Mouse (Mus musculus): ENCODE results near the gene Pip4p1. TPM values are rescaled to one million over a fixed set of nuclear protein-coding genes. Genes with fewer than 3 reads are reported as not detected.

The Pip4p1 gene
- polyA plus RNA-seq, 1 experiment = 67.6 TPM

DNA sequence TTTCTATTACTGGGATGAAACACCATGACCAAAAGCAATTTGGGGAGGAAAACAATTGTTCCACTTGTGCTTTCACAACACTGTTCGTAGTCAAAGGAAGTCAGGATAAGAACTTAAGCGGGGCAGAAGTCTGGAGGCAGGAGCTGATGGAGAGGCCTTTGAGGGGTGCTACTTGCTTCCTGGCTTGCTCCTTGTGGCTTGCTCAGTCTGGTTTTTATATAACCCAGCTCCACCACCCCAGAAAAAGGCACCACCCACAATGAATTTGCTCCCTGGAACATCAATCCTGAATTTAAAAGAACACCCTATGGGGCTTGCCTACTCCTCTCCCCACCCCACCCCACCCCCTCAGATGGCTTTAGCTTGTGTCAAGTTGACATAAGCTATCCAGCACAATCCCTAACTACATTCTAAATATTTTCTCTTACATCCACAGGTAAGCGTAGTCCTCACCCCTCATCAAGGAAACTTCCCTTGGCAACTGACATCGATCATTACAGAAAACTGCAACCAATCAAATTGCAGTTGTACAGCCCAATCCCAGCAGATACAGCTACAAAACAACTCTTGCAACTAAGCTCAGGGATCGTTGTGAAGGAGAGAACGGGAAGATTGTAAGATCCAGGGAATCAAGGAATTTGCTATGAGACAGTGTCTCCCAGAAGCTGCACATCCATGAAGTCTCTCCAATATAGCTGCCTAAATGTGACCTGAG lies 54.3 kb downstream of the Pip4p1 start:
- no peak overlapping the region for H3K27ac ChIP-seq (ENCODE audit: control insufficient read depth, insufficient read depth, low read depth, low read length, poor library complexity)
- no peak overlapping the region for H3K4me3 ChIP-seq (replicated peaks; ENCODE audit: control insufficient read depth, low read depth, low read length)
- WGBS = 69% methylated on average over 6 of the region's 6 CpGs
- TF ChIP-seq CTCF (IDR thresholded peaks at IDR 0.05; ENCODE audit: control insufficient read depth, insufficient read depth, low read length) (no peak), POLR2A (IDR thresholded peaks at IDR 0.05; ENCODE audit: borderline replicate concordance, control insufficient read depth, low read depth, low read length) (no peak)
- H3K4me1 ChIP-seq (ENCODE audit: control insufficient read depth, insufficient read depth, low read length) = no peaks in the 10 kb centered on the region

Other genes with a start within 250 kb of the Pip4p1 start
- not detected in 2 replicates for gene Olfr747, start 237.7 kb downstream of the Pip4p1 start, polyA plus RNA-seq (2011; ENCODE audit: insufficient read depth, insufficient read length, low replicate concordance, missing spikeins)
- gene Olfr748, start 223.5 kb downstream of the Pip4p1 start, polyA plus RNA-seq (2011; ENCODE audit: insufficient read depth, insufficient read length, low replicate concordance, missing spikeins) = not detected in 2 replicates
- gene Olfr749, start 185.8 kb downstream of the Pip4p1 start, polyA plus RNA-seq (2011; ENCODE audit: insufficient read depth, insufficient read length, low replicate concordance, missing spikeins) = not detected in 2 replicates
- gene Ttc5, start 145.3 kb downstream of the Pip4p1 start, polyA plus RNA-seq (2011; ENCODE audit: insufficient read depth, insufficient read length, low replicate concordance, missing spikeins) = 17.8 and 28.7 TPM in 2 replicates
- not detected in 2 replicates for gene Ccnb1ip1, start 123.1 kb downstream of the Pip4p1 start, polyA plus RNA-seq (2011; ENCODE audit: insufficient read depth, insufficient read length, low replicate concordance, missing spikeins)
- 24.4 and 40.2 TPM in 2 replicates for gene Parp2, start 123.0 kb downstream of the Pip4p1 start, polyA plus RNA-seq (2011; ENCODE audit: insufficient read depth, insufficient read length, low replicate concordance, missing spikeins)
- gene Tep1, start 60.3 kb downstream of the Pip4p1 start, polyA plus RNA-seq (2011; ENCODE audit: insufficient read depth, insufficient read length, low replicate concordance, missing spikeins) = 60.8 and 102 TPM in 2 replicates
- 0.29 TPM in 1 of 2 replicates, not detected in the other for gene Klhl33, start 33.3 kb downstream of the Pip4p1 start, polyA plus RNA-seq (2011; ENCODE audit: insufficient read depth, insufficient read length, low replicate concordance, missing spikeins)
- 43.6 and 67.6 TPM in 2 replicates for gene Osgep, start 6.0 kb downstream of the Pip4p1 start, polyA plus RNA-seq (2011; ENCODE audit: insufficient read depth, insufficient read length, low replicate concordance, missing spikeins)
- 18.1 and 41.6 TPM in 2 replicates for gene Apex1, start 5.9 kb downstream of the Pip4p1 start, polyA plus RNA-seq (2011; ENCODE audit: insufficient read depth, insufficient read length, low replicate concordance, missing spikeins)
- 112 and 145 TPM in 2 replicates for gene Pnp, start 226 bp upstream of the Pip4p1 start, polyA plus RNA-seq (2011; ENCODE audit: insufficient read depth, insufficient read length, low replicate concordance, missing spikeins)
- gene Gm49342, start 13.7 kb upstream of the Pip4p1 start, polyA plus RNA-seq (2011; ENCODE audit: insufficient read depth, insufficient read length, low replicate concordance, missing spikeins) = 21.3 TPM in 1 of 2 replicates, not detected in the other
- gene Pnp2, start 25.1 kb upstream of the Pip4p1 start, polyA plus RNA-seq (2011; ENCODE audit: insufficient read depth, insufficient read length, low replicate concordance, missing spikeins) = 70.8 and 109 TPM in 2 replicates
- gene Rnase10, start 76.9 kb upstream of the Pip4p1 start, polyA plus RNA-seq (2011; ENCODE audit: insufficient read depth, insufficient read length, low replicate concordance, missing spikeins) = not detected in 2 replicates
- not detected in 2 replicates for gene Rnase9, start 111.0 kb upstream of the Pip4p1 start, polyA plus RNA-seq (2011; ENCODE audit: insufficient read depth, insufficient read length, low replicate concordance, missing spikeins)
- gene Rnase11, start 119.3 kb upstream of the Pip4p1 start, polyA plus RNA-seq (2011; ENCODE audit: insufficient read depth, insufficient read length, low replicate concordance, missing spikeins) = not detected in 2 replicates
- 4.9 TPM in 1 of 2 replicates, not detected in the other for gene Rnase12, start 126.8 kb upstream of the Pip4p1 start, polyA plus RNA-seq (2011; ENCODE audit: insufficient read depth, insufficient read length, low replicate concordance, missing spikeins)
- gene Olfr750, start 143.6 kb upstream of the Pip4p1 start, polyA plus RNA-seq (2011; ENCODE audit: insufficient read depth, insufficient read length, low replicate concordance, missing spikeins) = not detected in 2 replicates
- 3.1 and 8.7 TPM in 2 replicates for gene Rnase4, start 160.2 kb upstream of the Pip4p1 start, polyA plus RNA-seq (2011; ENCODE audit: insufficient read depth, insufficient read length, low replicate concordance, missing spikeins)
- gene Ang, start 160.3 kb upstream of the Pip4p1 start, polyA plus RNA-seq (2011; ENCODE audit: insufficient read depth, insufficient read length, low replicate concordance, missing spikeins) = 4.4 and 7.2 TPM in 2 replicates
- gene Eddm3b, start 183.6 kb upstream of the Pip4p1 start, polyA plus RNA-seq (2011; ENCODE audit: insufficient read depth, insufficient read length, low replicate concordance, missing spikeins) = not detected in 2 replicates
- 11.6 and 19.4 TPM in 2 replicates for gene Rnase6, start 193.1 kb upstream of the Pip4p1 start, polyA plus RNA-seq (2011; ENCODE audit: insufficient read depth, insufficient read length, low replicate concordance, missing spikeins)
- not detected in 2 replicates for gene Rnase1, start 215.9 kb upstream of the Pip4p1 start, polyA plus RNA-seq (2011; ENCODE audit: insufficient read depth, insufficient read length, low replicate concordance, missing spikeins)
- not detected in 2 replicates for gene Rnase2b, start 231.4 kb upstream of the Pip4p1 start, polyA plus RNA-seq (2011; ENCODE audit: insufficient read depth, insufficient read length, low replicate concordance, missing spikeins)